8 mouse cellular contexts compared by ENCODE assay signal in genomic region chr12:112928401-112929241, GRCm38 (mm10). TPM values are rescaled to one million over a fixed set of nuclear protein-coding genes. Genes with fewer than 3 reads are reported as not detected.
A peak's percentile ranks its signal among the peaks of the same experiment; 100 is the strongest.
DNase-seq lines count a peak whose midpoint lies in the region; ATAC-seq and TF ChIP-seq lines count a peak whose summit lies in the region.

No protein-coding gene starts in this region.

- under 1% methylated on average over 108 of the region's 124 CpGs for WGBS in hindbrain, embryonic 15.5 days
- WGBS in limb, embryonic 13.5 days, result 1% methylated on average over 94 of the region's 124 CpGs

- peak; percentile 47 for ATAC-seq in hindbrain, embryonic 15.5 days (ENCODE audit: low FRiP score, low read depth)
- peak; percentile 29 for ATAC-seq in limb, embryonic 13.5 days (ENCODE audit: low FRiP score, low read depth)

- TF ChIP-seq CTCF in E14TG2a.4 (conservative IDR thresholded peaks at IDR 0.05; ENCODE audit: low read length), result no peak
- TF ChIP-seq CTCF in embryonic fibroblast, embryonic 13.5 days (IDR thresholded peaks at IDR 0.05; ENCODE audit: borderline replicate concordance, insufficient read depth, low read length), result no peak

- no peaks in the 10 kb centered on the region for H3K36me3 ChIP-seq in E14TG2a.4 (ENCODE audit: insufficient read depth, low read length)
- H3K36me3 ChIP-seq in hindbrain, embryonic 15.5 days, result no peaks in the 10 kb centered on the region
- H3K36me3 ChIP-seq in limb, embryonic 13.5 days, result no peaks in the 10 kb centered on the region
- no peaks in the 10 kb centered on the region for H3K36me3 ChIP-seq in myocyte (ENCODE audit: control insufficient read depth, insufficient read depth)

- peaks cover 39% of the 10 kb centered on the region for H3K79me2 ChIP-seq in myocyte (ENCODE audit: control insufficient read depth, insufficient read depth)

- H3K4me1 ChIP-seq in E14TG2a.4 (replicated peaks; ENCODE audit: low read depth, low read length), result peaks cover 66% of the 10 kb centered on the region
- H3K4me1 ChIP-seq in embryonic fibroblast, embryonic 13.5 days (ENCODE audit: control insufficient read depth, insufficient read depth, low read length), result no peaks in the 10 kb centered on the region
- H3K4me1 ChIP-seq in hindbrain, embryonic 15.5 days (replicated peaks), result peaks cover 45% of the 10 kb centered on the region
- H3K4me1 ChIP-seq in limb, embryonic 13.5 days, result peaks cover 42% of the 10 kb centered on the region

- H3K27me3 ChIP-seq in E14TG2a.4 (ENCODE audit: insufficient read depth, low read length), result peaks cover 71% of the 10 kb centered on the region
- H3K27me3 ChIP-seq in hindbrain, embryonic 15.5 days, result peaks cover 5% of the 10 kb centered on the region; the same call in 1 of the 2 replicates
- H3K27me3 ChIP-seq in limb, embryonic 13.5 days, result peaks cover 82% of the 10 kb centered on the region
- H3K27me3 ChIP-seq in myocyte (ENCODE audit: control insufficient read depth, insufficient read depth, insufficient read length), result no peaks in the 10 kb centered on the region

- H3K9ac ChIP-seq in hindbrain, embryonic 15.5 days, result peak overlapping the region; percentile 89
- peak overlapping the region; percentile 63 for H3K9ac ChIP-seq in limb, embryonic 13.5 days

- H3ac ChIP-seq in myocyte (ENCODE audit: control insufficient read depth, insufficient read length), result peak overlapping the region; percentile 82

- DNase-seq in adrenal gland, postnatal 10 days, result peak; percentile 38
- no peak for DNase-seq in adrenal gland, postnatal 36 days
- DNase-seq in thymus, postnatal 0 days (ENCODE audit: low spot score), result peak; percentile 48

- no peak for TF ChIP-seq POLR2A in embryonic fibroblast, embryonic 13.5 days (IDR thresholded peaks at IDR 0.05; ENCODE audit: low read depth, low read length)
- TF ChIP-seq POLR2A in myocyte (IDR thresholded peaks at IDR 0.05; ENCODE audit: insufficient read length, low read depth), result peak; percentile 59

- no peak overlapping the region for H3K27ac ChIP-seq in embryonic fibroblast, embryonic 13.5 days (ENCODE audit: insufficient read depth, low read length)
- peak overlapping the region; percentile 92 for H3K27ac ChIP-seq in hindbrain, embryonic 15.5 days (replicated peaks)
- peak overlapping the region; percentile 48; the same call in 1 of the 2 replicates for H3K27ac ChIP-seq in limb, embryonic 13.5 days

- no peaks in the 10 kb centered on the region for H3K9me3 ChIP-seq in E14TG2a.4 (ENCODE audit: low read length)
- no peaks in the 10 kb centered on the region for H3K9me3 ChIP-seq in hindbrain, embryonic 15.5 days
- H3K9me3 ChIP-seq in limb, embryonic 13.5 days, result no peaks in the 10 kb centered on the region

- H3K4me2 ChIP-seq in hindbrain, embryonic 15.5 days, result peak overlapping the region; percentile 73
- peak overlapping the region; percentile 98 for H3K4me2 ChIP-seq in limb, embryonic 13.5 days (replicated peaks)
- peak overlapping the region; percentile 83 for H3K4me2 ChIP-seq in myocyte (ENCODE audit: low read depth)

- H3K4me3 ChIP-seq in E14TG2a.4 (replicated peaks; ENCODE audit: low read length) (peak overlapping the region; percentile 82), myocyte (peak overlapping the region; percentile 19)
- peak overlapping the region; percentile 10; the same call in 1 of the 2 replicates for H3K4me3 ChIP-seq in embryonic fibroblast, embryonic 13.5 days (ENCODE audit: insufficient read depth, low read length)
- peak overlapping the region; percentile 78 for H3K4me3 ChIP-seq in hindbrain, embryonic 15.5 days
- H3K4me3 ChIP-seq in limb, embryonic 13.5 days, result peak overlapping the region; percentile 60

TF ChIP-seq in myocyte, 11 proteins besides CTCF, POLR2A, EP300 and RAD21:
- TF ChIP-seq CEBPB (IDR thresholded peaks at IDR 0.05; ENCODE audit: insufficient read depth, poor library complexity, severe bottlenecking) (no peak), E2F4 (IDR thresholded peaks at IDR 0.05; ENCODE audit: insufficient read depth) (no peak), MYOG (IDR thresholded peaks at IDR 0.05; ENCODE audit: control insufficient read depth in 1 of 3, insufficient read depth in 1 of 3, insufficient read length in 2 of 3, low read depth in 2 of 3) (peak in 1 of 3 experiments; percentile 1), SRF (IDR thresholded peaks at IDR 0.05; ENCODE audit: control insufficient read depth, insufficient read length, low read depth) (no peak), MAX (IDR thresholded peaks at IDR 0.05; ENCODE audit: low read depth) (no peak), USF1 (IDR thresholded peaks at IDR 0.05; ENCODE audit: low read depth) (no peak), REST (IDR thresholded peaks at IDR 0.05; ENCODE audit: insufficient read depth, insufficient read length) (no peak), TCF3 (IDR thresholded peaks at IDR 0.05; ENCODE audit: insufficient read length, low read depth) (no peak), POLR2AphosphoS2 (IDR thresholded peaks at IDR 0.05; ENCODE audit: insufficient read length, low read depth) (peak; percentile 56), TCF12 (IDR thresholded peaks at IDR 0.05; ENCODE audit: insufficient read depth, poor library complexity, severe bottlenecking) (no peak), MYOD1 (IDR thresholded peaks at IDR 0.05; ENCODE audit: control insufficient read depth in 1 of 3, insufficient read length in 2 of 3, low read depth in 2 of 3) (peak in 1 of 3 experiments; percentile 19)

RNA-seq across cellular contexts. Expression of gene Jag2, which starts 1.0 kb away (rescaled TPM):
- 10 to 100 TPM; 13.2 to 23.1 TPM for total RNA-seq in adrenal gland, postnatal 10 days (2021)
- 1 to 10 TPM; 4.3 to 6.5 TPM for total RNA-seq in adrenal gland, postnatal 36 days (2021)
- 0.25 TPM in 1 of 2 replicates, not detected in the other for polyA plus RNA-seq in embryonic fibroblast, embryonic 13.5 days (2011; ENCODE audit: insufficient read length, low read depth, missing spikeins)
- 13.7 and 14.4 TPM in 2 replicates for polyA plus RNA-seq in hindbrain, embryonic 15.5 days (2015; fragmentation: Nextera tagmentation; extraction: Ambion mirVana)
- 5.9 and 7.8 TPM in 2 replicates for polyA plus RNA-seq in limb, embryonic 13.5 days (2015; fragmentation: Nextera tagmentation; extraction: Ambion mirVana)
- polyA plus RNA-seq in myocyte (2012; fragmentation: generic; extraction: Trizol), result 51.8 TPM
- polyA plus RNA-seq in thymus, postnatal 0 days (2015; fragmentation: Nextera tagmentation; extraction: Ambion mirVana), result 8.3 and 10.2 TPM in 2 replicates

RNA-seq across cellular contexts. Expression of gene Nudt14, which starts 13.3 kb away (rescaled TPM):
- 10 to 100 TPM; 46.9 to 50.2 TPM for total RNA-seq in adrenal gland, postnatal 10 days (2021)
- total RNA-seq in adrenal gland, postnatal 36 days (2021), result 10 to 100 TPM; 26.5 to 34.7 TPM
- 6.4 and 8.4 TPM in 2 replicates for polyA plus RNA-seq in embryonic fibroblast, embryonic 13.5 days (2011; ENCODE audit: insufficient read length, low read depth, missing spikeins)
- 52.3 and 60.9 TPM in 2 replicates for polyA plus RNA-seq in hindbrain, embryonic 15.5 days (2015; fragmentation: Nextera tagmentation; extraction: Ambion mirVana)
- polyA plus RNA-seq in limb, embryonic 13.5 days (2015; fragmentation: Nextera tagmentation; extraction: Ambion mirVana), result 83.8 and 88.9 TPM in 2 replicates
- 94.9 TPM for polyA plus RNA-seq in myocyte (2012; fragmentation: generic; extraction: Trizol)
- 93.9 and 98.4 TPM in 2 replicates for polyA plus RNA-seq in thymus, postnatal 0 days (2015; fragmentation: Nextera tagmentation; extraction: Ambion mirVana)

RNA-seq across cellular contexts. Expression of gene Btbd6, which starts 47.7 kb away (rescaled TPM):
- total RNA-seq in adrenal gland, postnatal 10 days (2021), result 10 to 100 TPM; 16.9 to 28.1 TPM
- 10 to 100 TPM; 15.5 to 23.7 TPM for total RNA-seq in adrenal gland, postnatal 36 days (2021)
- polyA plus RNA-seq in embryonic fibroblast, embryonic 13.5 days (2011; ENCODE audit: insufficient read length, low read depth, missing spikeins), result 7.9 and 9.0 TPM in 2 replicates
- 53.0 and 56.6 TPM in 2 replicates for polyA plus RNA-seq in hindbrain, embryonic 15.5 days (2015; fragmentation: Nextera tagmentation; extraction: Ambion mirVana)
- polyA plus RNA-seq in limb, embryonic 13.5 days (2015; fragmentation: Nextera tagmentation; extraction: Ambion mirVana), result 26.7 and 27.5 TPM in 2 replicates
- polyA plus RNA-seq in myocyte (2012; fragmentation: generic; extraction: Trizol), result 16.3 TPM
- 16.4 and 18.0 TPM in 2 replicates for polyA plus RNA-seq in thymus, postnatal 0 days (2015; fragmentation: Nextera tagmentation; extraction: Ambion mirVana)

Comparison
In these comparisons a context has a peak if more than half of its experiments do, and no peak if none do; other contexts are left out.
1. DNase-seq: peak in adrenal gland, postnatal 10 days (single experiment) and thymus, postnatal 0 days (single experiment); none in adrenal gland, postnatal 36 days (0 of 2).
2. H3K4me3 ChIP-seq: peak in every context shown above with its lines; median percentile 82 in E14TG2a.4; 78 in hindbrain, embryonic 15.5 days; 60 in limb, embryonic 13.5 days; 19 in myocyte; 10 in embryonic fibroblast, embryonic 13.5 days.
3. Peak in every context shown above with its lines, with median percentiles within 50 percentile points of each other: H3K4me2 ChIP-seq.